Mouse (Mus musculus): Measurements from ENCODE around the gene Bcar1. TPM values are rescaled to one million over a fixed set of nuclear protein-coding genes. Genes with fewer than 3 reads are reported as not detected.

The Bcar1 gene
- polyA plus RNA-seq, 1 experiment = 20.4 TPM

DNA sequence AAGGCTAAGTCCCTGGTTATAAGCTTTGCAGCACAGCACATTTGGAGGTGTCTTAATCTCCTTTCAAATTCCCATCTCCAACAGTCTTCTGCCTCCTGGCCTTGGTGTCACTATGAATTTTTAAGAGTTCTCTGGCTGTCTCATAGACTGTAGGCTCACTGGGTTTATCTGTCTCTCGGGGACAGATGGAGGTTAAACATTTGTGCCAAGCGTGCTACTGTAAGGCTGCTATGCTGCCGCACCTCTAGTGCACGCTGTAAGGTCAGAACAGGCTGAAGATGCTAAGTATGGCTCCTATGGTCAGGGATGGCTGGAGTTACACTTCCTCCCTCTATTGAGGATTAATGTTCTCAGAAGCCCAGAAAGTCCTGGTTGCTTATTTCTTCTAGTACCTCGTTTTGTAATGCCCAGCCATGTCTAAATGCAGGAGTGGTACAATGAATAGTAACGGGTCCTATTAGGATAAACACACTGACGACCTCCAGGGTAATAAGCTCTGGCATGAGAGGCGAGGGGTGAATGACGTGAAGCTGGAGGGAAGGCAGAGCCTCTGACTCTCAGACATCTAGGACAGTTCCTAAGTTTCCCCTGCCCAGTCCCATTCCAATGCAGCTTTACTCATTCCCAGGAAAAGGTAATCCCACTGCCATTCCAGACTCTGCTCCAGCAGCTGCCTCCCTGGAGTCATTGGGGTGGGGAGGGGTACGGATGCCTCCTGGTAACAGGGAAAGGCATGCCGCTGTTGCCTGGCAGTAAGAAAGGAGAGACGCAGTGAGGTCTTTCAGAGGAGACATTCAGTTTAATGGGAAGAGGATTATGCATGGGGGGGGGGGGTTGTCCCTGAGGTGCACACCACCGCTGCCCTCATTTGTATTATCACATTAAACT, 43.3 kb upstream of the Bcar1 start:
- 90% methylated on average over 13 of the region's 13 CpGs for WGBS
- no peak for DNase-seq (ENCODE audit: low read depth in 1 of 2, low spot score in 2 of 2)
- Histone ChIP-seq H3K36me3 (ENCODE audit: control insufficient read depth, insufficient read depth, low read length) (no peaks in the 10 kb centered on the region; the same call in 1 of the 2 replicates), H3K27ac (ENCODE audit: insufficient read depth, low read length) (no peak overlapping the region), H3K27me3 (ENCODE audit: control insufficient read depth, insufficient read depth, low read length) (no peaks in the 10 kb centered on the region), H3K4me3 (ENCODE audit: extremely low read depth, insufficient read depth, insufficient read length) (no peak overlapping the region), H3K4me1 (ENCODE audit: control insufficient read depth, insufficient read depth, insufficient read length) (peaks cover 2% of the 10 kb centered on the region; the same call in 1 of the 2 replicates)
- TF ChIP-seq POLR2A (IDR thresholded peaks at IDR 0.05; ENCODE audit: low read depth, low read length) = no peak
- no peak for TF ChIP-seq CTCF (IDR thresholded peaks at IDR 0.05; ENCODE audit: extremely low read depth, insufficient read depth, insufficient read length, insufficient replicate concordance)

DNA sequence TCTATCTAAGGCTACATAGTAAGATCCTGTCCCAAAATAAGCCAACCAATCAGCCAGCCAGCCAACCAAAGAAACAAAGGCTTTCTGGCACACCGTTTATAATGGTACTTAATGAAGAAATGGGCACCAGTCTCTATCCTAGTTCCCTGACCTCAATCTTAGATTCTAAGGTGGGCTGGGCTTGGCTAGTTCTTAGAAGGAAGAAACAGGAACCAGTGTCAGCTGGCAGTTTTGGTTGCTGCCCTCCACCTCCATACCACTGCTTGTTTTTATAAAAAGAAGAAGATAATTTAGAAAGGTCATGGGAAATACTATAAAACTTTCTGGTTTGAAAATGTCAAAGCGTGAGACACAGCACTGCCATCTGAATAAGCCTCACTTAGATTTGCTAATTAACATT, 42.5 kb upstream of the Bcar1 start:
- no peak overlapping the region for H3K27ac ChIP-seq (ENCODE audit: insufficient read depth, low read length)

DNA sequence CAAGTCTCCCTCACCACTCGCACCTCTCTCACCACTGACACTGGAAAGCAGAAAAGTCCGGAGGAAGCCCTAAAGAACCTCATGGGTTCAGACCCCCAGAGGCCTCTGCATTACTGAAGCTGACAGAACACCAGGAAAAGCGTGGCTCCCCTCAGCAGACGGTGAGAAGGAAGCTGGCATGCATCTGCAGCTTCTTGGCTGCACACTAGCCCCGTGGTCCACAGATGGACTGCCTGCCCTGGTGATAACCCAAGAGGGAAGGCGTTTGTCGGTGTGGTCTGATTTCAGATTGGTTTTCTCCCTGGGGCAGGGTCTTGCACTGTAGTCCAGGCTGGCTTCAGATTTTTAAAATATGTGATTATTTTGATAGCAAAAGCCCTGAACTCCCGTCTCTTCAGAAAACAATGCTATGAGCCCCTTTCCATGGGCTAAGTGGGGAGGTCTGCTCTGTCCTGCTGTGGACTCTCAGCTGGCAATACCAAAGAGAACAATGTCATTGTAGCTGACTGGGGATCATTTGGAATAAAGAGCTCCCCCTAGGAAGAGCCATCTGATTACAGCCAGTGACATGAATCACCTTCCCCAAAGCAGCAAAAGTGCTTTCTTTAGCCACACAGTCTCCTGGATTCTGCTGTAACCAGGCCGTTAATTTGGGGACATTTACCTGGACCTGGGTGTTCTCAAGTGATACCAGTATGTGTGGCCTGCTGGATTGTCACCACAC, 39.2 kb upstream of the Bcar1 start:
- Histone ChIP-seq H3K27me3 (ENCODE audit: control insufficient read depth, insufficient read depth, low read length) (no peaks in the 10 kb centered on the region), H3K4me1 (ENCODE audit: control insufficient read depth, insufficient read depth, insufficient read length) (peaks cover 2% of the 10 kb centered on the region; the same call in 1 of the 2 replicates), H3K27ac (ENCODE audit: insufficient read depth, low read length) (no peak overlapping the region), H3K4me3 (ENCODE audit: extremely low read depth, insufficient read depth, insufficient read length) (no peak overlapping the region), H3K36me3 (ENCODE audit: control insufficient read depth, insufficient read depth, low read length) (peaks cover 3% of the 10 kb centered on the region; the same call in 1 of the 2 replicates)
- TF ChIP-seq CTCF (IDR thresholded peaks at IDR 0.05; ENCODE audit: extremely low read depth, insufficient read depth, insufficient read length, insufficient replicate concordance) (no peak), POLR2A (IDR thresholded peaks at IDR 0.05; ENCODE audit: low read depth, low read length) (no peak)
- DNase-seq (ENCODE audit: low read depth in 1 of 2, low spot score in 2 of 2) = no peak
- WGBS = 92% methylated on average over 9 of the region's 9 CpGs

More for the DNA sequence above, 42.5 kb upstream of the Bcar1 start:
- WGBS = 75% methylated on average over 2 of the region's 2 CpGs
- Histone ChIP-seq H3K36me3 (ENCODE audit: control insufficient read depth, insufficient read depth, low read length) (no peaks in the 10 kb centered on the region; the same call in 1 of the 2 replicates), H3K27me3 (ENCODE audit: control insufficient read depth, insufficient read depth, low read length) (no peaks in the 10 kb centered on the region), H3K4me1 (ENCODE audit: control insufficient read depth, insufficient read depth, insufficient read length) (peaks cover 2% of the 10 kb centered on the region; the same call in 1 of the 2 replicates), H3K4me3 (ENCODE audit: extremely low read depth, insufficient read depth, insufficient read length) (no peak overlapping the region)
- no peak for DNase-seq (ENCODE audit: low read depth in 1 of 2, low spot score in 2 of 2)
- TF ChIP-seq CTCF (IDR thresholded peaks at IDR 0.05; ENCODE audit: extremely low read depth, insufficient read depth, insufficient read length, insufficient replicate concordance) = no peak
- TF ChIP-seq POLR2A (IDR thresholded peaks at IDR 0.05; ENCODE audit: low read depth, low read length) = no peak

DNA sequence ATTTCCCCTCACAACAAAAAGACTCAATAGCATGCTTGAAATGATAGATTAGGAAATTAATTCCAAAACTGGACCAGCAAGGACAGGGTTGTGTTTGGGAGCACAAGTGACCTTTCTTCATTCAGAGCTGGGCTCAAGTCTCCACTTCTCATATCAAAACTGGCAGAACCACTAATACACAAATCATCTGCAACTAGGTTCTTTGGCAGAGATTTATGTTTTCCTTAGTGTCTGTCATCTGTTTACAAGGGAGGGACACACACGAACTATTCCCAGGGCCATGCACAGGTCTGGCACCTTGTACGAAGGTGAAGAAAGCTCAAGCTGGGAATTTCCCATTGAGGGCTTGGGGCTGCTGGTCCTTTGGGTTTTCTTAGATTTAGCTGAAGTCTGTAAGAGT, 38.6 kb upstream of the Bcar1 start:
- 92% methylated on average over 2 of the region's 2 CpGs for WGBS
- no peaks in the 10 kb centered on the region for H3K27me3 ChIP-seq (ENCODE audit: control insufficient read depth, insufficient read depth, low read length)
- H3K36me3 ChIP-seq (ENCODE audit: control insufficient read depth, insufficient read depth, low read length) = peaks cover 3% of the 10 kb centered on the region; the same call in 1 of the 2 replicates
- peaks cover 2% of the 10 kb centered on the region; the same call in 1 of the 2 replicates for H3K4me1 ChIP-seq (ENCODE audit: control insufficient read depth, insufficient read depth, insufficient read length)
- H3K4me3 ChIP-seq (ENCODE audit: extremely low read depth, insufficient read depth, insufficient read length) = no peak overlapping the region
- no peak for DNase-seq (ENCODE audit: low read depth in 1 of 2, low spot score in 2 of 2)
- no peak overlapping the region for H3K27ac ChIP-seq (ENCODE audit: insufficient read depth, low read length)
- TF ChIP-seq CTCF (IDR thresholded peaks at IDR 0.05; ENCODE audit: extremely low read depth, insufficient read depth, insufficient read length, insufficient replicate concordance) (no peak), POLR2A (IDR thresholded peaks at IDR 0.05; ENCODE audit: low read depth, low read length) (no peak)

DNA sequence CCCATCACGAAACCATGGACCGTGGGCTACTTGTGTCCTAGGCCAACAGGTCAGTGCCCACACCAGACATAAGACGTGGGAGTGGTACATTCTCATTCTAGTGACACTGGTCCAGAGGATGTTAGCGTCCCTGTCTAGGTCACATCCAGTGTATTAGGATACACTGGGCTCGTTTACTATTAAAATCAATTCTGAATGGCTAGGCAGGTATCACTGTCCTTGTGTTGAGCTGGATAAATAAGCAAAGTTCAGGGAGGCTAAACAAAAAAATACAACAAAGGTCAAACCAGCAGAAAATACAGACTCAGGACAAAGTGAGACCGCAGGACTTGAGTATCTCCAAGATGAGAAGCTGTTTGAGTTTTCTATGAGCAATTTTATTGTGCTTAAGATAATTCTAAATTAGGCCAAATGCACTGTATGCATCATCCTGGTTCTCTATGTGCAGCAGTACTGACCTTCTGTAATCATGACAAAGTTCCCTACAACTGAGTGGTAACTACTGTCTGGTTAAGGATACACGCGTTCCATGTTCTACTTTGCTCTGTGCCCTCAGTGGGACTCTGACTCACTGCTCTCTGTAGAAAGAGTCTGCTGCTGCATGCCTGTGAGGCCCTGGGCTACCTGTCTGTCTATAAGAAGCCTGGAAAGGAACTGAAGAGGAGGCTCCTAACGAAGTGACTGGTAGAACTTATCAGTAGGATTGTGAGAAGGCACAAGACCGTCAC, 37.3 kb upstream of the Bcar1 start:
- Histone ChIP-seq H3K27ac (ENCODE audit: insufficient read depth, low read length) (no peak overlapping the region), H3K4me1 (ENCODE audit: control insufficient read depth, insufficient read depth, insufficient read length) (peaks cover 2% of the 10 kb centered on the region; the same call in 1 of the 2 replicates), H3K4me3 (ENCODE audit: extremely low read depth, insufficient read depth, insufficient read length) (no peak overlapping the region), H3K36me3 (ENCODE audit: control insufficient read depth, insufficient read depth, low read length) (peaks cover 3% of the 10 kb centered on the region; the same call in 1 of the 2 replicates), H3K27me3 (ENCODE audit: control insufficient read depth, insufficient read depth, low read length) (no peaks in the 10 kb centered on the region)
- DNase-seq (ENCODE audit: low read depth in 1 of 2, low spot score in 2 of 2) = no peak
- WGBS = 93% methylated on average over 10 of the region's 10 CpGs
- TF ChIP-seq POLR2A (IDR thresholded peaks at IDR 0.05; ENCODE audit: low read depth, low read length) = no peak
- no peak for TF ChIP-seq CTCF (IDR thresholded peaks at IDR 0.05; ENCODE audit: extremely low read depth, insufficient read depth, insufficient read length, insufficient replicate concordance)

DNA sequence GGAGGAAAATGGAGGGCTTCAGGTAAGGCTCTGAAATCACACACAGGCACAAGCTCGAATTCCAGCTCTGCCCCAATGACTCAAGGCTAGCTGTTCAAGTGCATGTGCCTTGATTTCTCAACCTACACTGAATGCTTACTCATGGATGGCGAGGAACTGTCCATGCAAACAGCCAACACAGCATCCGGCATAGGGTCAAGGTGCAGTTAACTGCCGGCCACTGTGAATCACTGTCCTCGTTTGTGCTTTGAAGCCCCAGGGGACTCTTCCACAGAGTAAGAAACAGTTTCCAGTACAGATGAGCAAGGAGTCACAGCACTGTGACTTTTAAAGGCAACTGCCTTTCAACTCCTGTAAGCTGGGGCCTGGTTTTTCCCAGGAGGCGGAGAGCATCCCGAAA, 36.1 kb upstream of the Bcar1 start:
- H3K4me3 ChIP-seq (ENCODE audit: extremely low read depth, insufficient read depth, insufficient read length) = no peak overlapping the region
- no peak overlapping the region for H3K27ac ChIP-seq (ENCODE audit: insufficient read depth, low read length)
- DNase-seq (ENCODE audit: low read depth in 1 of 2, low spot score in 2 of 2) = no peak
- TF ChIP-seq POLR2A (IDR thresholded peaks at IDR 0.05; ENCODE audit: low read depth, low read length) (no peak), CTCF (IDR thresholded peaks at IDR 0.05; ENCODE audit: extremely low read depth, insufficient read depth, insufficient read length, insufficient replicate concordance) (no peak)
- WGBS = 86% methylated on average over 7 of the region's 7 CpGs
- H3K4me1 ChIP-seq (ENCODE audit: control insufficient read depth, insufficient read depth, insufficient read length) = no peaks in the 10 kb centered on the region
- H3K36me3 ChIP-seq (ENCODE audit: control insufficient read depth, insufficient read depth, low read length) = peaks cover 3% of the 10 kb centered on the region; the same call in 1 of the 2 replicates
- no peaks in the 10 kb centered on the region for H3K27me3 ChIP-seq (ENCODE audit: control insufficient read depth, insufficient read depth, low read length)

Data from spleen, adult 2 months (tissue).